Comparison of ENCODE assay signal across 20 mouse cellular contexts in genomic region chr5:66553933-66554332, GRCm38 (mm10).
DNase-seq lines count a peak whose midpoint lies in the region; ATAC-seq lines count a peak whose summit lies in the region.
"Had no signal": no experiment of that assay in that cellular context is flagged by ENCODE, and none has a peak within 500 bp of the region (broad histone marks: within the 10 kb centered on the region; RNA-seq: fewer than 3 reads in every experiment).

No protein-coding gene starts in this region.

- no peaks in the 10 kb centered on the region for H3K27me3 ChIP-seq in heart, embryonic 12.5 days (replicated peaks)
- H3K27me3 ChIP-seq in heart, embryonic 10.5 days (ENCODE audit: insufficient read depth, poor library complexity, severe bottlenecking) = no peaks in the 10 kb centered on the region
- no peaks in the 10 kb centered on the region for H3K27me3 ChIP-seq in kidney, embryonic 16.5 days (ENCODE audit: insufficient read depth, low read length)
- H3K27me3 ChIP-seq in neural tube, embryonic 13.5 days = no peaks in the 10 kb centered on the region
- no peaks in the 10 kb centered on the region for H3K27me3 ChIP-seq in neural tube, embryonic 15.5 days (replicated peaks)
- H3K27me3 ChIP-seq: hindbrain, embryonic 15.5 days; limb, embryonic 13.5 days had no signal

- peaks cover 23% of the 10 kb centered on the region for H3K4me1 ChIP-seq in heart, embryonic 12.5 days (replicated peaks)
- peaks cover 21% of the 10 kb centered on the region for H3K4me1 ChIP-seq in heart, embryonic 10.5 days
- H3K4me1 ChIP-seq in kidney, embryonic 16.5 days (ENCODE audit: insufficient read depth, low read length) = peaks cover 8% of the 10 kb centered on the region
- peaks cover 7% of the 10 kb centered on the region for H3K4me1 ChIP-seq in neural tube, embryonic 13.5 days (replicated peaks)
- peaks cover 21% of the 10 kb centered on the region for H3K4me1 ChIP-seq in neural tube, embryonic 15.5 days

- H3K4me3 ChIP-seq in heart, embryonic 12.5 days = no peak overlapping the region
- no peak overlapping the region for H3K4me3 ChIP-seq in heart, embryonic 10.5 days
- no peak overlapping the region for H3K4me3 ChIP-seq in kidney, embryonic 16.5 days (ENCODE audit: low read length)
- H3K4me3 ChIP-seq in neural tube, embryonic 13.5 days = no peak overlapping the region
- H3K4me3 ChIP-seq in neural tube, embryonic 15.5 days (replicated peaks) = no peak overlapping the region
- H3K4me3 ChIP-seq: forebrain, embryonic 10.5 days; hindbrain, embryonic 15.5 days; layer of hippocampus, adult 2 months; left cerebral cortex, adult 2 months; limb, embryonic 13.5 days had no signal

- no peak for DNase-seq in heart, embryonic 10.5 days (ENCODE audit: low spot score)
- DNase-seq in kidney, adult 18-20 months = no peak
- DNase-seq: cerebellum, adult 11-12 months; cerebellum, postnatal 36 days; gastrocnemius, postnatal 36 days; kidney, adult 9 months; right cerebral cortex, postnatal 4 days; thymus, adult 2 months had no signal

- H3K9me3 ChIP-seq in heart, embryonic 12.5 days (replicated peaks) = peaks cover 6% of the 10 kb centered on the region
- H3K9me3 ChIP-seq in heart, embryonic 10.5 days = no peaks in the 10 kb centered on the region
- no peaks in the 10 kb centered on the region for H3K9me3 ChIP-seq in kidney, embryonic 16.5 days (ENCODE audit: low read length)
- H3K9me3 ChIP-seq in neural tube, embryonic 13.5 days = no peaks in the 10 kb centered on the region
- H3K9me3 ChIP-seq in neural tube, embryonic 15.5 days (replicated peaks) = no peaks in the 10 kb centered on the region
- H3K9me3 ChIP-seq: hindbrain, embryonic 15.5 days; limb, embryonic 13.5 days had no signal

- peak; percentile 82 for ATAC-seq in heart, embryonic 12.5 days (ENCODE audit: insufficient number of reproducible peaks, low FRiP score)
- ATAC-seq in kidney, embryonic 16.5 days (ENCODE audit: low FRiP score, low TSS enrichment) = no peak
- ATAC-seq in neural tube, embryonic 13.5 days (ENCODE audit: low read depth) = 0 out of 2 replicates have a peak, but pooled peaks have one; percentile 38
- no peak for ATAC-seq in neural tube, embryonic 15.5 days (ENCODE audit: low FRiP score)
- no peak for ATAC-seq in cerebellum, adult (ENCODE audit: insufficient number of reproducible peaks, low FRiP score, low TSS enrichment)
- ATAC-seq: midbrain, embryonic 16.5 days had no signal

- no peak overlapping the region for H3K4me2 ChIP-seq in heart, embryonic 12.5 days
- H3K4me2 ChIP-seq in kidney, embryonic 16.5 days (replicated peaks; ENCODE audit: low read depth, low read length) = no peak overlapping the region
- no peak overlapping the region for H3K4me2 ChIP-seq in neural tube, embryonic 13.5 days
- no peak overlapping the region for H3K4me2 ChIP-seq in neural tube, embryonic 15.5 days
- H3K4me2 ChIP-seq: hindbrain, embryonic 15.5 days; limb, embryonic 13.5 days had no signal

- no peak overlapping the region for H3K9ac ChIP-seq in heart, embryonic 12.5 days
- no peak overlapping the region for H3K9ac ChIP-seq in kidney, embryonic 16.5 days (replicated peaks; ENCODE audit: low read length)
- H3K9ac ChIP-seq in neural tube, embryonic 13.5 days = no peak overlapping the region
- no peak overlapping the region for H3K9ac ChIP-seq in neural tube, embryonic 15.5 days (replicated peaks)
- H3K9ac ChIP-seq: hindbrain, embryonic 15.5 days; limb, embryonic 13.5 days had no signal

- H3K27ac ChIP-seq in heart, embryonic 12.5 days (ENCODE audit: poor library complexity, severe bottlenecking) = peak overlapping the region; percentile 57; the same call in 1 of the 2 replicates
- no peak overlapping the region for H3K27ac ChIP-seq in heart, embryonic 10.5 days
- peak overlapping the region; percentile 27; the same call in 1 of the 2 replicates for H3K27ac ChIP-seq in kidney, embryonic 16.5 days (ENCODE audit: low read length)
- H3K27ac ChIP-seq in neural tube, embryonic 13.5 days (replicated peaks) = no peak overlapping the region
- no peak overlapping the region for H3K27ac ChIP-seq in neural tube, embryonic 15.5 days (replicated peaks)
- H3K27ac ChIP-seq: forebrain, embryonic 10.5 days; hindbrain, embryonic 15.5 days; layer of hippocampus, adult 2 months; left cerebral cortex, adult 2 months; limb, embryonic 13.5 days; macrophage had no signal

- no peaks in the 10 kb centered on the region for H3K36me3 ChIP-seq in heart, embryonic 12.5 days
- no peaks in the 10 kb centered on the region for H3K36me3 ChIP-seq in heart, embryonic 10.5 days
- H3K36me3 ChIP-seq in kidney, embryonic 16.5 days (ENCODE audit: insufficient read depth, low read length) = no peaks in the 10 kb centered on the region
- no peaks in the 10 kb centered on the region for H3K36me3 ChIP-seq in neural tube, embryonic 13.5 days
- H3K36me3 ChIP-seq in neural tube, embryonic 15.5 days = no peaks in the 10 kb centered on the region
- H3K36me3 ChIP-seq: hindbrain, embryonic 15.5 days had no signal

Comparison
In these comparisons a context has a peak if more than half of its experiments do, and no peak if none do; other contexts are left out.
1. ATAC-seq: peak in heart, embryonic 12.5 days (single experiment) and neural tube, embryonic 13.5 days (single experiment); none in kidney, embryonic 16.5 days (single experiment), neural tube, embryonic 15.5 days (single experiment) and cerebellum, adult (single experiment).
2. H3K27ac ChIP-seq: peak in heart, embryonic 12.5 days (single experiment) and kidney, embryonic 16.5 days (single experiment); none in heart, embryonic 10.5 days (single experiment), neural tube, embryonic 13.5 days (single experiment) and neural tube, embryonic 15.5 days (single experiment).